Mouse (Mus musculus) erythroblast, embryonic 14.5 days (primary cell): Measurements from ENCODE around the gene Psip1.
"Not testable (repeated sequence)": the region's sequence is repeated elsewhere in the genome, so short reads cannot be mapped to it uniquely, and the experiment has no call there.

Experiments
- GATA1 ChIP-seq: IDR thresholded peaks from 2 replicates; pipeline ENCODE4 v1.6.1; 2012; ENCODE audit warnings: low read length, inconsistent platforms, mixed read lengths
- TAL1 ChIP-seq: IDR thresholded peaks from 3 replicates; pipeline ENCODE4 v1.6.1; 2012; ENCODE audit warnings: low read length, inconsistent platforms, mixed read lengths

GRCm38 (mm10) chr4:83530060-83530459 lies 43.8 kb upstream of the Psip1 start:
- not testable (repeated sequence) for TF ChIP-seq GATA1, TAL1
